Mouse (Mus musculus) myocyte (in vitro differentiated cells): ENCODE measurements around the gene Rabep2. TPM values are rescaled to one million over a fixed set of nuclear protein-coding genes. Genes with fewer than 3 reads are reported as not detected.

ENCODE experiments used
- H3K27me3 ChIP-seq: one replicate; pipeline ENCODE4 v1.6.1; 2011; ENCODE audit not compliant: control insufficient read depth, insufficient read depth, insufficient read length
- H3K36me3 ChIP-seq: one replicate; pipeline ENCODE4 v1.6.1; 2011; ENCODE audit not compliant: control insufficient read depth, insufficient read depth
- H3K4me2 ChIP-seq: one replicate; pipeline ENCODE4 v1.6.1; 2011; ENCODE audit warnings: low read depth, control low read depth
- H3K4me3 ChIP-seq: one replicate; pipeline ENCODE4 v1.5.1; 2011; ENCODE audit warnings: mild to moderate bottlenecking, control low read depth, moderate library complexity
- H3K79me2 ChIP-seq: one replicate; pipeline ENCODE4 v1.6.1; 2011; ENCODE audit not compliant: control insufficient read depth, insufficient read depth
- H3ac ChIP-seq: one replicate; pipeline ENCODE4 v1.6.1; 2011; ENCODE audit not compliant: control insufficient read depth, insufficient read length
- CEBPB ChIP-seq: IDR thresholded peaks from 2 replicates; pipeline ENCODE4 v1.6.1; 2011; ENCODE audit warnings: mild to moderate bottlenecking, moderate library complexity; ENCODE audit not compliant: poor library complexity, insufficient read depth, severe bottlenecking
- E2F4 ChIP-seq: IDR thresholded peaks from one replicate; pipeline ENCODE4 v1.6.1; 2011; ENCODE audit warnings: mild to moderate bottlenecking, control low read depth, moderate library complexity; ENCODE audit not compliant: insufficient read depth
- MAX ChIP-seq: IDR thresholded peaks from one replicate; pipeline ENCODE4 v1.6.1; 2011; ENCODE audit warnings: low read depth, mild to moderate bottlenecking, control low read depth
- MYOD1 ChIP-seq, 3 experiments: IDR thresholded peaks; one replicate each; pipeline ENCODE4 v1.6.1; 2011; ENCODE audit warnings: control low read depth in 2 of 3, low read depth in 2 of 3, mild to moderate bottlenecking in 2 of 3, moderate library complexity in 1 of 3; ENCODE audit not compliant: insufficient read length in 2 of 3, control insufficient read depth in 1 of 3
- MYOG ChIP-seq, 3 experiments: IDR thresholded peaks; one replicate each; pipeline ENCODE4 v1.6.1; 2011; ENCODE audit warnings: control low read depth in 2 of 3, low read depth in 2 of 3, mild to moderate bottlenecking in 2 of 3; ENCODE audit not compliant: insufficient read length in 2 of 3, control insufficient read depth in 1 of 3, insufficient read depth in 1 of 3
- POLR2A ChIP-seq: IDR thresholded peaks from one replicate; pipeline ENCODE4 v1.6.1; 2011; ENCODE audit warnings: low read depth, mild to moderate bottlenecking, control low read depth, moderate library complexity; ENCODE audit not compliant: insufficient read length
- POLR2AphosphoS2 ChIP-seq: IDR thresholded peaks from one replicate; pipeline ENCODE4 v1.6.1; 2011; ENCODE audit warnings: low read depth, control low read depth; ENCODE audit not compliant: insufficient read length
- REST ChIP-seq: IDR thresholded peaks from one replicate; pipeline ENCODE4 v1.6.1; 2011; ENCODE audit warnings: mild to moderate bottlenecking, control low read depth, moderate library complexity; ENCODE audit not compliant: insufficient read depth, insufficient read length
- SRF ChIP-seq: IDR thresholded peaks from one replicate; pipeline ENCODE4 v1.6.1; 2011; ENCODE audit warnings: low read depth; ENCODE audit not compliant: control insufficient read depth, insufficient read length
- TCF12 ChIP-seq: IDR thresholded peaks from one replicate; pipeline ENCODE4 v1.6.1; 2011; ENCODE audit warnings: mild to moderate bottlenecking, control low read depth; ENCODE audit not compliant: poor library complexity, insufficient read depth, severe bottlenecking
- TCF3 ChIP-seq: IDR thresholded peaks from one replicate; pipeline ENCODE4 v1.6.1; 2011; ENCODE audit warnings: low read depth, control low read depth; ENCODE audit not compliant: insufficient read length
- USF1 ChIP-seq: IDR thresholded peaks from one replicate; pipeline ENCODE4 v1.6.1; 2011; ENCODE audit warnings: low read depth, mild to moderate bottlenecking, control low read depth, moderate library complexity
- polyA plus RNA-seq: library from polyadenylated mRNA; unstranded; fragments of >200 nt; fragmentation: generic; extraction: Trizol; gene quantifications from one replicate; pipeline ENCODE4 v1.2.1, GENCODE M21; 2012; ENCODE audit warnings: missing spikeins

Gene Rabep2
- polyA plus RNA-seq, 1 experiment: 36.7 TPM

GRCm38 (mm10) chr7:126491005-126491404, 62.4 kb downstream of the Rabep2 start:
- Histone ChIP-seq H3K36me3 (peaks cover 37% of the 10 kb centered on the region), H3ac (no peak overlapping the region), H3K4me2 (no peak overlapping the region), H3K4me3 (no peak overlapping the region), H3K27me3 (no peaks in the 10 kb centered on the region), H3K79me2 (peaks cover 14% of the 10 kb centered on the region)
- no peak for TF ChIP-seq SRF
- TF ChIP-seq POLR2A: peak; percentile 5

- Histone ChIP-seq H3K4me2 (no peak overlapping the region), H3K27me3 (no peaks in the 10 kb centered on the region), H3K79me2 (peaks cover 14% of the 10 kb centered on the region), H3K36me3 (peaks cover 46% of the 10 kb centered on the region), H3ac (no peak overlapping the region), H3K4me3 (no peak overlapping the region)
- TF ChIP-seq MYOD1 (IDR thresholded peaks at IDR 0.05; ENCODE audit: control insufficient read depth in 1 of 3, insufficient read length in 2 of 3, low read depth in 2 of 3) (no peak), POLR2A (no peak), E2F4 (no peak), USF1 (no peak), CEBPB (no peak), MAX (no peak), TCF3 (no peak), REST (no peak), MYOG (IDR thresholded peaks at IDR 0.05; ENCODE audit: control insufficient read depth in 1 of 3, insufficient read depth in 1 of 3, insufficient read length in 2 of 3, low read depth in 2 of 3) (no peak)
These were observed 63.4 kb downstream of the Rabep2 start for GRCm38 (mm10) chr7:126491973-126492372.

- peaks cover 21% of the 10 kb centered on the region for H3K79me2 ChIP-seq
- H3K4me3 ChIP-seq: no peak overlapping the region
- no peak overlapping the region for H3K4me2 ChIP-seq
- H3K36me3 ChIP-seq: peaks cover 65% of the 10 kb centered on the region
- H3ac ChIP-seq: no peak overlapping the region
- no peaks in the 10 kb centered on the region for H3K27me3 ChIP-seq
- TF ChIP-seq POLR2A (peak; percentile 13), MAX (no peak), MYOG (IDR thresholded peaks at IDR 0.05; ENCODE audit: control insufficient read depth in 1 of 3, insufficient read depth in 1 of 3, insufficient read length in 2 of 3, low read depth in 2 of 3) (no peak), SRF (no peak)
These were observed 65.6 kb downstream of the Rabep2 start for GRCm38 (mm10) chr7:126494120-126494519.

GRCm38 (mm10) chr7:126496475-126496874, 67.9 kb downstream of the Rabep2 start:
- Histone ChIP-seq H3K27me3 (no peaks in the 10 kb centered on the region), H3K36me3 (peaks cover 73% of the 10 kb centered on the region), H3K4me2 (no peak overlapping the region), H3K4me3 (no peak overlapping the region), H3K79me2 (peaks cover 45% of the 10 kb centered on the region), H3ac (no peak overlapping the region)
- no peak for TF ChIP-seq MYOG (IDR thresholded peaks at IDR 0.05; ENCODE audit: control insufficient read depth in 1 of 3, insufficient read depth in 1 of 3, insufficient read length in 2 of 3, low read depth in 2 of 3)
- TF ChIP-seq POLR2AphosphoS2: peak; percentile 45
- no peak for TF ChIP-seq E2F4
- TF ChIP-seq TCF3: no peak

GRCm38 (mm10) chr7:126497966-126498365, 69.4 kb downstream of the Rabep2 start:
- no peak overlapping the region for H3ac ChIP-seq
- H3K36me3 ChIP-seq: peaks cover 73% of the 10 kb centered on the region
- no peak overlapping the region for H3K4me3 ChIP-seq
- TF ChIP-seq POLR2AphosphoS2: no peak
- no peak for TF ChIP-seq E2F4
- TF ChIP-seq CEBPB: no peak
- TF ChIP-seq MYOG (IDR thresholded peaks at IDR 0.05; ENCODE audit: control insufficient read depth in 1 of 3, insufficient read depth in 1 of 3, insufficient read length in 2 of 3, low read depth in 2 of 3): no peak
- no peak for TF ChIP-seq MAX
- TF ChIP-seq TCF3: no peak
- TF ChIP-seq SRF: no peak
- TF ChIP-seq REST: no peak
- no peak for TF ChIP-seq USF1
- no peak for TF ChIP-seq MYOD1 (IDR thresholded peaks at IDR 0.05; ENCODE audit: control insufficient read depth in 1 of 3, insufficient read length in 2 of 3, low read depth in 2 of 3)
- TF ChIP-seq TCF12: no peak
- H3K27me3 ChIP-seq: no peaks in the 10 kb centered on the region
- H3K4me2 ChIP-seq: no peak overlapping the region
- peaks cover 48% of the 10 kb centered on the region for H3K79me2 ChIP-seq

Other genes starting within 250 kb of the Rabep2 start
- gene Xpo6, start 228.3 kb upstream of the Rabep2 start, polyA plus RNA-seq: 36.4 TPM
- gene Sbk1, start 156.1 kb upstream of the Rabep2 start, polyA plus RNA-seq: 16.1 TPM
- 0.17 TPM for gene Lat, start 59.2 kb upstream of the Rabep2 start, polyA plus RNA-seq
- 76.5 TPM for gene Spns1, start 51.3 kb upstream of the Rabep2 start, polyA plus RNA-seq
- gene Nfatc2ip, start 32.0 kb upstream of the Rabep2 start, polyA plus RNA-seq: 3.5 TPM
- gene Cd19, start 13.9 kb upstream of the Rabep2 start, polyA plus RNA-seq: 0.01 TPM
- gene Atp2a1, start 34.3 kb downstream of the Rabep2 start, polyA plus RNA-seq: 1,699 TPM
- 58.8 TPM for gene Sh2b1, start 46.7 kb downstream of the Rabep2 start, polyA plus RNA-seq
- 167 TPM for gene Tufm, start 58.6 kb downstream of the Rabep2 start, polyA plus RNA-seq
- gene Atxn2l, start 74.7 kb downstream of the Rabep2 start, polyA plus RNA-seq: 104 TPM
- gene Eif3c, start 137.7 kb downstream of the Rabep2 start, polyA plus RNA-seq: 344 TPM
- gene Apobr, start 156.2 kb downstream of the Rabep2 start, polyA plus RNA-seq: 4.7 TPM
- 3.6 TPM for gene Cln3, start 157.1 kb downstream of the Rabep2 start, polyA plus RNA-seq
- gene Il27, start 166.2 kb downstream of the Rabep2 start, polyA plus RNA-seq: not detected
- 244 TPM for gene Nupr1, start 202.1 kb downstream of the Rabep2 start, polyA plus RNA-seq
- 35.3 TPM for gene Sgf29, start 220.6 kb downstream of the Rabep2 start, polyA plus RNA-seq
- not detected for gene Sult1a1, start 247.7 kb downstream of the Rabep2 start, polyA plus RNA-seq